Mouse (Mus musculus) ES-Bruce4 (cell line): ENCODE results near the gene Prtn3.

Source experiments
- CTCF ChIP-seq: IDR thresholded peaks from one replicate; pipeline ENCODE4 v1.8.1; 2011; ENCODE audit warnings: low read depth, low read length
- EP300 ChIP-seq: IDR thresholded peaks from 2 replicates; pipeline ENCODE4 v1.6.1; 2011; ENCODE audit warnings: low read depth, low read length; ENCODE audit not compliant: insufficient read depth
- POLR2A ChIP-seq: IDR thresholded peaks from one replicate; pipeline ENCODE4 v1.8.1; 2011; ENCODE audit warnings: low read length; ENCODE audit not compliant: insufficient read depth

GRCm38 (mm10) chr10:79858416-79859074 is 15.7 kb upstream of the Prtn3 start:
- TF ChIP-seq CTCF: no peak
- TF ChIP-seq EP300: no peak
- TF ChIP-seq POLR2A: no peak
